Mouse (Mus musculus) embryonic facial prominence, embryonic 14.5 days (tissue): Measurements from ENCODE around the gene Arfgap1. TPM values are rescaled to one million over a fixed set of nuclear protein-coding genes. Genes with fewer than 3 reads are reported as not detected.

ENCODE experiments used
- ATAC-seq: fragments of 200-750 bp; cut with Nextera tagmentation; 2 replicates; pipeline ENCODE4 v1.8.0; 2017; ENCODE audit warnings: low read depth, moderate number of reproducible peaks, moderate TSS enrichment
- DNase-seq: peaks from one replicate; pipeline ENCODE4 v3.0.0-alpha.2; 2015; ENCODE audit warnings: low spot score
- H3K27ac ChIP-seq: fragments of 300-500 bp; sonication (generic); replicated peaks from 2 replicates; pipeline ENCODE4 v1.5.1; 2014; ENCODE audit warnings: low read depth, mild to moderate bottlenecking, low read length, moderate library complexity
- H3K27me3 ChIP-seq: fragments of 300-500 bp; sonication (generic); replicated peaks from 2 replicates; pipeline ENCODE4 v1.6.1; 2014; ENCODE audit warnings: low read length; ENCODE audit not compliant: control insufficient read depth, insufficient read depth
- H3K36me3 ChIP-seq: fragments of 300-500 bp; sonication (generic); 2 replicates; pipeline ENCODE4 v1.6.1; 2014; ENCODE audit warnings: low read length, mixed read lengths; ENCODE audit not compliant: control insufficient read depth, insufficient read depth
- H3K4me1 ChIP-seq: fragments of 300-500 bp; sonication (generic); 2 replicates; pipeline ENCODE4 v1.6.1; 2014; ENCODE audit warnings: antibody characterized with exemption, low read length; ENCODE audit not compliant: control insufficient read depth, insufficient read depth
- H3K4me2 ChIP-seq: fragments of 300-500 bp; sonication (generic); 2 replicates; pipeline ENCODE4 v1.6.1; 2014; ENCODE audit warnings: low read depth, mild to moderate bottlenecking, low read length, moderate library complexity, mixed read lengths
- H3K4me3 ChIP-seq: fragments of 300-500 bp; sonication (generic); 2 replicates; pipeline ENCODE4 v1.5.1; 2014; ENCODE audit warnings: low read depth, mild to moderate bottlenecking, low read length
- H3K9ac ChIP-seq: fragments of 300-500 bp; sonication (generic); 2 replicates; pipeline ENCODE4 v1.6.1; 2014; ENCODE audit warnings: low read depth, mild to moderate bottlenecking, low read length, moderate library complexity, mixed read lengths
- H3K9me3 ChIP-seq: fragments of 300-500 bp; sonication (generic); 2 replicates; pipeline ENCODE4 v1.6.1; 2016; ENCODE audit warnings: low read length; ENCODE audit not compliant: control insufficient read depth
- whole genome bisulfite sequencing: fragments of 180-500 bp; shearing (Covaris S2); extraction: QIAGEN DNeasy Blood & Tissue Kit; methylation state at CpG from one replicate; pipeline ENCODE4 v1.1.7; 2014; 5-methylcytosine and 5-hydroxymethylcytosine counted together
- polyA plus RNA-seq: library from polyadenylated mRNA; unstranded; fragments of >200 nt; fragmentation: Nextera tagmentation; extraction: Ambion mirVana; gene quantifications from 2 replicates; pipeline ENCODE4 v1.2.1, GENCODE M21; 2014

The Arfgap1 gene
- polyA plus RNA-seq, 1 experiment from 2014 or later, result 89.2 TPM

DNA sequence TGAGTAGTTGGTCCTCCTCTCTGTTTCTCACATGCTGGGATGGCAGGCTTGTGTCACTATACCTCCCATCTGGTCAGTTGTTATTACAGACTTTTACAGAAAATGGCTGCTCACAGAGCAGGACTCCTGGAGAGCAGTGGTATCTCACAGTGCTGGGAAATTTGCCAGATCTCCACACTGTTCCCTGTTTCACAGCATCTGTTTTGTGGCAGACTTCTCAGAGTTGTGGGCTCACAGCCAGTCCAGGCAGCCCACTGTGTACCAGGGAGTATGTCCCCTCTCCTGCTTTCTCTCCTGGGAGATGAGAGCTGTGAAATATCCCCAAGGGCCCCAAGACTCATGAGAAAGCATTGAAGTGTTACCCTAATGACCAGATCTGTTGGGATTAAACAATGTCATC, 25.2 kb upstream of the Arfgap1 start:
- no peak for ATAC-seq
- Histone ChIP-seq H3K4me2 (no peak overlapping the region), H3K4me1 (no peaks in the 10 kb centered on the region), H3K9me3 (no peaks in the 10 kb centered on the region), H3K4me3 (no peak overlapping the region), H3K36me3 (no peaks in the 10 kb centered on the region), H3K27ac (no peak overlapping the region), H3K9ac (no peak overlapping the region), H3K27me3 (no peaks in the 10 kb centered on the region)
- peak; percentile 38 for DNase-seq

DNA sequence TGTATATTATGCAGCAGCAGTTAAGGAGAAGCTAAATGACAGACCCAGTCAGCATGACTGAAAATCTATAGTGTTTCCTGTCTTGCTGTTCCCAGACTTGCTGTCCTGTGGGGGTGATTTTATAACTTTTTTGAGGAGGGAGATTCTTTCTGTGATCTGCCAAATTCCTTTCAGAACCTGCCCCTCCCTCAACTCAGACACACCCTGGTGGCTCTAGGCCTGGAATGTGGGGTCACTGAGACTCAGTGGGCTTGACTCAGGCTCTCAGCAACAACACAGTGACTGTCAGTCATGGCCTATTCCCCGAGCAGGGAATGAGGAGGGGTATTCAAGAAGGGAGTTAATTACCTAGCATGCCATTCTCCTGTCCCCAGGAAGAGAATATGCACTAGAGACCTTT, 17.1 kb upstream of the Arfgap1 start:
- Histone ChIP-seq H3K27me3 (no peaks in the 10 kb centered on the region; the same call in 1 of the 2 replicates), H3K4me1 (peaks cover 18% of the 10 kb centered on the region; the same call in 1 of the 2 replicates), H3K4me3 (no peak overlapping the region), H3K4me2 (no peak overlapping the region), H3K9ac (no peak overlapping the region), H3K36me3 (no peaks in the 10 kb centered on the region), H3K9me3 (no peaks in the 10 kb centered on the region), H3K27ac (no peak overlapping the region)
- WGBS, result 17% methylated on average over 1 of the region's 1 CpGs
- DNase-seq (no peak), ATAC-seq (no peak)

DNA sequence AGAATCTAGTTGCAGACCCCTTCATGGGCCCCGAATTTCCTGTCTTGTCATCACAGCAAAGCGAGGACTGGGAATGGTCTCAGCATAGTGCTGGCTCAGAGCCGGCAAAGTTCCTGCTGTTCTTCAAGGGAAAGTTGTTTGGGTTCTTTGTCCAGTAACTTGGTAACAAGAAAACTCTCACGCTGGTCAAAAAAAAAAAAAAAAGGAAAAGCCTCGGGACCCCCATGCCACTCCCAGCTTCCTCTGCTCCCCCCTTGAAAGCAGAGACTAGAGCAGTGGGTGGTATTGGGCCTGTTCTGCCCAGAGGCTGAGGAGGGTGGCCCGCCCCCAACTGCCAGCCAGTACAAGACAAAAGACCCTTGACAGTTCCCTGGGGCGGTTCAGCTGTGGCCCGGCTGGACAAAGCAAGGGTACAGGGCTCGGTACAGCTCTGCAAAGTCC, 14.3 kb upstream of the Arfgap1 start:
- Histone ChIP-seq H3K36me3 (no peaks in the 10 kb centered on the region), H3K27me3 (peaks cover 4% of the 10 kb centered on the region), H3K9ac (no peak overlapping the region), H3K9me3 (no peaks in the 10 kb centered on the region), H3K4me3 (0 out of 2 replicates have a peak overlapping the region, but pooled peaks have one; percentile 45), H3K4me1 (peaks cover 18% of the 10 kb centered on the region; the same call in 1 of the 2 replicates), H3K4me2 (peak overlapping the region; percentile 79), H3K27ac (no peak overlapping the region; the same call in 1 of the 2 replicates)
- 9% methylated on average over 9 of the region's 9 CpGs for WGBS
- peak; percentile 11; the same call in 1 of the 2 replicates for ATAC-seq
- DNase-seq, result peak; percentile 50

DNA sequence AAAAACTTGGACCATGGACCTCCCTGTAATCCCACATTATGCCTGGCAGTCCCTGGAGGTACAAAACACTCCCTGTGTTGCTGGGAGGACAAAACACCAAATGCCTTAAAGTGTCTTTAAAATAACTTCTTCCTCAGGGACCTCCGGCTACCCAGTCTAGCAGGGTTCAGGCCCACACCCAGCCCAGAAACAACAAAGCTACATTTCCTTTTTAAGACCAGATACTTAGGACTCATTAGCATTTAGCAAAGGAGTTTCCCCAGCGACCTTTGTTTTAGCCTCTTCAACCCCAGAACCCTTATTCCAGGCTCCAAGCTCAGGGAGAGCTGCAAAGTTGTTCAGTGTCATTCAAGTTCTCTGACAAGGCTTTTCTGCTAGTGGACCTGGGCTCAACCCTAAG, 13.4 kb upstream of the Arfgap1 start:
- H3K4me1 ChIP-seq, result peaks cover 18% of the 10 kb centered on the region; the same call in 1 of the 2 replicates
- H3K4me3 ChIP-seq, result peak overlapping the region; percentile 45
- peak overlapping the region; percentile 56 for H3K9ac ChIP-seq
- no peak for ATAC-seq
- H3K36me3 ChIP-seq, result no peaks in the 10 kb centered on the region
- no peak for DNase-seq
- peaks cover 4% of the 10 kb centered on the region for H3K27me3 ChIP-seq
- H3K9me3 ChIP-seq, result no peaks in the 10 kb centered on the region
- 26% methylated on average over 2 of the region's 2 CpGs for WGBS
- peak overlapping the region; percentile 79 for H3K4me2 ChIP-seq
- H3K27ac ChIP-seq, result no peak overlapping the region; the same call in 1 of the 2 replicates

DNA sequence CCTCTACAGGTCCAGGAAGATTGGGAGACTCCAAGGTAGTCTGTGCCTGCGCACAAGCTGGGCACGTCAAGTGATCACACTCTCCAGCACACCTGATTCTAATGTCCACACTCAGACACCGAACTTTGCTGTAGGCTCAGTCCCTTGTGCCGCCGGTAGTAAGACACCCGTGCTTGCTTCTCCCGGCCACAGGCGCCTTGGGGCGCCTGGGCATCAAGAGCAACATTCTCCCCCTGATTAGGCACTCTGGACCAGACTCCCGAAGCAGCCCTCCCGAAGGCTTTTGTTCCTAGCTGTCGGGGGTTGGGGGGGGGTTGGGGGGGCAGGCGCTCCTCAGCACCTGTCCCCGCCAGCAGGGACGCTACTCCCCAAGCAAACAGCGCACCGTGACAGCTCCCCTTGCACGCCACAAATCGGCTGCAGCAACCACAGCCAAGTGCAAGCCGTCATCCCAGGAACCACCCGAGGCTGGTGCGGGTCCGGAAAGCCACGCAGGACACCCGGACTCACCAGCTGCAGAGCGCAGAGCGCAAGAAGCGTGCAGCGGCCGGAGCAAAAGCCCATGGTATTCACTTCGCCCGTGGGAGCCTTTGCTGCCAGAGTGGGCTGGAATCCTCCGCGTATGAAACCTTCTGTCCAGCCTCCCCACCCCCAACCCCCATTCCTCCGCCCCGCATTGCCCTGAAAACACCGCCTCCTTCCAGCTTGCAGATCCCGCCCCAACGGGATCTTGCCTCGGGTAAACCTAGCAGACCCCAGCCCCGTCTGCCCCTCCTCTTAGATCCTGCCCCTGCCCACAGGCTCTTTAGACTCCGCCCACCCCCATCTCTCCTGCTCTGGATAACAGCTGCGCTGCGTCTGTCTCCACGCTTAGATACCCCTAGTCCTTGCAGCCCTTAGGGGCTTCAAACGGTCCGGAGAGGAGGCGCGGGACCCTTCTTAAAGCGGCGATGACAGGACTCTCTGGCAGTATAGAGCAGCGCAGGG, 12.7 kb upstream of the Arfgap1 start, which contains the start of gene Nkain4:
TSS of gene Nkain4 (minus strand) at position 639 of the 987 bp plus-strand sequence.
- H3K27me3 ChIP-seq, result peaks cover 4% of the 10 kb centered on the region
- peak; percentile 94 for ATAC-seq
- peak; percentile 95 for DNase-seq
- peaks cover 18% of the 10 kb centered on the region; the same call in 1 of the 2 replicates for H3K4me1 ChIP-seq
- WGBS, result 1% methylated on average over 40 of the region's 52 CpGs
- no peaks in the 10 kb centered on the region for H3K9me3 ChIP-seq
- H3K4me3 ChIP-seq, result peak within 1 kb of the TSS; percentile 45
- no peak within 1 kb of the TSS; the same call in 1 of the 2 replicates for H3K27ac ChIP-seq
- H3K9ac ChIP-seq, result peak within 1 kb of the TSS; percentile 56
- peak within 1 kb of the TSS; percentile 79 for H3K4me2 ChIP-seq
- no peaks in the 10 kb centered on the region for H3K36me3 ChIP-seq

DNA sequence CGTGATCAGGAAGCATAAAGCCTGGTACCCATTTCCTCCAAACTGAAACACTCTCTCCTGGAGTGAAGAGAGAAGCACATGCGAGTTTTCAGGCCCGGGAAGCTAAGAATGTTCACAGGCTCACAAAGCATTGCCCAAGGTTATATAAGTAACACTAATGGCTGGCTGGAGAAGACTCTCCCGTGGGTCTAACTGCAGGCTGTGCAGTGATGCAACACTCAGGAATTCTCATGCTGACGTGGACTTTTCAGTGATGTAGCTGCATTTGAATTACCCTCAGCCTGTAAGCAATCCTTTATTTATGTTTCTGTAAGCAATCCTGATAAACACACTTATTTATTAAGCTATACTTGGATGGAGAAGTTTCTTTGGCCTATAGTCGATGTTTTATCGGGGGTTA, 7.4 kb upstream of the Arfgap1 start:
- Histone ChIP-seq H3K4me1 (no peaks in the 10 kb centered on the region), H3K9ac (no peak overlapping the region), H3K27ac (no peak overlapping the region), H3K9me3 (no peaks in the 10 kb centered on the region), H3K36me3 (no peaks in the 10 kb centered on the region), H3K4me3 (no peak overlapping the region), H3K4me2 (no peak overlapping the region), H3K27me3 (peaks cover 4% of the 10 kb centered on the region; the same call in 1 of the 2 replicates)
- 70% methylated on average over 7 of the region's 7 CpGs for WGBS
- DNase-seq (no peak), ATAC-seq (no peak)

DNA sequence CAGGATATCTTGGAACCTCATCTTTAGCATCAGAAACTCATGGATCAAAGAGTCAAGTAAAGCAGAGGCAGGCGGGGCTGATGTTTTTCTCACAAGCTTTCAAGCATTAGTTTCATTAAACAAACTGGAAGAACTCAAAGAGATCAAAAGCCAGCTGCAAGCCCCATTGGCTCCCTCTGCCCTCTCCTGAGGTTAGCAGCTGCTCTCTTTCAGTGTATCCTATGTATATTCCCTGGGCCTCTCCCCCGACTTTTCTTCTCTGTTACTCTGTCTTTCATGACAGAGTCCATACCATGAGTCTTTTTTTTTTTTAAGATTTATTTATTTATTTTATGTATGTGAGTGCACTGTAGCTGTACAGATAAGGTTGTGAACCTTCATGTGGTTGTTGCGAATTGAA, 6.8 kb upstream of the Arfgap1 start:
- Histone ChIP-seq H3K27me3 (peaks cover 4% of the 10 kb centered on the region; the same call in 1 of the 2 replicates), H3K4me2 (no peak overlapping the region), H3K4me3 (no peak overlapping the region), H3K27ac (no peak overlapping the region), H3K9ac (no peak overlapping the region), H3K9me3 (no peaks in the 10 kb centered on the region), H3K36me3 (no peaks in the 10 kb centered on the region), H3K4me1 (no peaks in the 10 kb centered on the region)
- no peak for ATAC-seq
- 69% methylated on average over 3 of the region's 3 CpGs for WGBS
- DNase-seq, result no peak

DNA sequence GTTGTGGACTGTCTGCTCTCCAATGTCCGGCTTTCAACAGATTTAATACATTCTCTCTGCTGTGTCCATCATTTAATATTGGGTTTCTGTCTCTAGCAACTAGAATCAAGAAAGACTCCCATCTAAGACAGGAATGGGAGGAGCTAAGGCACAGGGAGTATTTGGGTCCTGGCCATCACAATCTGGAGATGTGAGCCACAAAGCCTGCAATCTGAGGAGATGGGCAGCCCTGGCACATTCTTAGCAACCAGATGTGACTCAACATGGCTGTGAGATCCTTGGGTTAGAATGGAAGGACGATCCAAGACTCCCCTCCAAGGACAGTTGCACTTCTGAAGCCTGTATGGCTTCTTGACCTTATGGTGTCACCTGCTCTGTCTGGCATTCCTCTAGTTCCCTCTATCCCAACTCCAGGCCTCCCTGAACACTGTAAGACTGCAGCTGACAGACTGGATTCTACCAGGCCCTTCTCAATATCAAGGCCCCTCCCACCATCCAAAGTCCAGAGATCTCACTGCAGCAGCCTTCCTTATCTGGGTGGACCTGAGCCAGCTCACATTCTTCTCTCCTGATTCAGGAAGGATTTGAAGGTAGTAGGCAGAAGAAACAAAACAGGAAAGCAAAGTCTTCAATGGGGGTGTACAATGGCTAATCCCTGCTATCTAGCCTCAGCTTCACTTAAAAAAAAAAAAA, 4.3 kb upstream of the Arfgap1 start:
- Histone ChIP-seq H3K27me3 (no peaks in the 10 kb centered on the region), H3K4me3 (no peak overlapping the region), H3K36me3 (no peaks in the 10 kb centered on the region), H3K9me3 (no peaks in the 10 kb centered on the region), H3K4me1 (no peaks in the 10 kb centered on the region), H3K4me2 (no peak overlapping the region), H3K27ac (no peak overlapping the region), H3K9ac (no peak overlapping the region)
- no peak for DNase-seq
- 74% methylated on average over 2 of the region's 2 CpGs for whole genome bisulfite sequencing
- ATAC-seq, result no peak
